Mouse (Mus musculus): ENCODE data around the gene Lenep.

GRCm38 (mm10) chr3:89385451-89385850 lies 17.1 kb downstream of the Lenep start:
- TF ChIP-seq CTCF (IDR thresholded peaks at IDR 0.05; ENCODE audit: borderline replicate concordance, extremely low read depth, insufficient read depth, insufficient read length) (no peak), POLR2A (IDR thresholded peaks at IDR 0.05; ENCODE audit: borderline replicate concordance, extremely low read depth, insufficient read depth, insufficient read length, poor library complexity, severe bottlenecking) (no peak)

Data from brain, embryonic 14.5 days (tissue).